Mouse (Mus musculus) left cerebral cortex, postnatal 4 days (tissue): ENCODE measurements around the gene Clgn. TPM values are rescaled to one million over a fixed set of nuclear protein-coding genes. Genes with fewer than 3 reads are reported as not detected.
A peak's percentile ranks its signal among the peaks of the same experiment; 100 is the strongest.

Experiments
- DNase-seq: peaks from one replicate; pipeline ENCODE4 v3.0.0-alpha.2; 2022
- intact Hi-C: fragments of 180-260 bp; cut with DNase I; formaldehyde crosslinking; loops from one replicate; pipeline ENCODE4 v1.15.1; 2025
- total RNA-seq, 2 experiments: library from RNA; stranded (reverse); gene quantifications; 2 replicates each; pipeline ENCODE4 v1.2.3; 2021

Clgn gene
- total RNA-seq: 10 to 100 TPM in 1 of 2 experiments, 1 to 10 TPM in 1; 9.6 to 10.0 TPM

DNA sequence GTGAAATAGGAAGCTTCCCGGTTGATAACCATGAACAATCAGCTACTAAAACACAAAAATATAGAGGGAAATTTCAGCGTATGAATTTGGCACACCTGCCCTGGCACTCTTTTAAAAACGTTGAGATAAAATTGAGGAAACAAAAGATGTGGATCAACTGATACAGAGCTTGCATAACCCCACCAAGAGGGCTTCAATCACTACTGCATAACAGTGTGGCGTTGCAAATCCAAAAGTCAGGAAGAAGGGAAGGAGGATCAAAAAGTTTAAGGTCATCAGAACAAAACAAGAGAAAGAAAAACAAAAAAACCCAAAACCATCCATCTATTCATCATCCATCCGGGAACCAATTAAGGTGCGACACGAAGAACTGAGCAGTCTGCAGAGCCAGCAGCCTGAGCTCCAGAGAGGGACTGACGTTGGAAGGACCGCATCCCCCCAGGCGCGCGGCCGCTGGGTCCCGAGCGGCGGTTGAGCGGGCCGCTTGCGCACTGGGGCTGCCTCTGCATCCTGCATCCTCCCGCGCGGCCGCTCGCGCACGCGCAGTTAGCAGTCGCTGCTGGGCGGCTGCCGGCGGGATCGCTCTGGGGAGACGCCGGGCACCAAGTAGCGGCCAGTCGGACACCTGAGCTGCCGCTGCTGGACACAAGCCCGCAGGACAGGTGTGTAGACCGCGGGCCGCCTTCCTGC, at the start of gene Clgn:
Gene Clgn, plus strand, starts transcription at position 552 of the 690 bp plus-strand sequence.
- DNase-seq: peak; percentile 73
- intact Hi-C loops: no loop called here

DNA sequence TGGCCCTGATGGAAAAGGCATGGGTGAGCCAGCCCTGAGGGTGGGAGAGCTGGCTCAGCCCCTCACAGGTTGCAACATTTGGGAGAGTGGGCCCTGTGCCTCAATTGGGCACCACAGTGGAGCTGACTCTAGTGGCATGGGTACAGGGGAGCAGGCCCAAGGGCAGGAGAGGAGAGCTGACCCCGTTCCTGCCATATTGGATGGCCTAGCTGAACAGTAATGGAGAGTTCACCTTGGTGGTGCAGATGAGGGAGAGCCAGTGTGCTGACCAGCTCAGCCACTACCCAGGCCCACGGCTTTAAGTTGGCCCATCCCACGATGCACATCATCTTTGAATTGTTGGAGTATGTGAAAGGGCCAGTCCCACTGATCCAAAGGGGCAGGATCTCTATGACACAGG, 47.6 kb upstream of the Clgn start:
- intact Hi-C loops: loop anchor here (2.0 kb wide), 1 partner anchor 241 kb away; no protein-coding TSS in a partner anchor
- DNase-seq: no peak

DNA sequence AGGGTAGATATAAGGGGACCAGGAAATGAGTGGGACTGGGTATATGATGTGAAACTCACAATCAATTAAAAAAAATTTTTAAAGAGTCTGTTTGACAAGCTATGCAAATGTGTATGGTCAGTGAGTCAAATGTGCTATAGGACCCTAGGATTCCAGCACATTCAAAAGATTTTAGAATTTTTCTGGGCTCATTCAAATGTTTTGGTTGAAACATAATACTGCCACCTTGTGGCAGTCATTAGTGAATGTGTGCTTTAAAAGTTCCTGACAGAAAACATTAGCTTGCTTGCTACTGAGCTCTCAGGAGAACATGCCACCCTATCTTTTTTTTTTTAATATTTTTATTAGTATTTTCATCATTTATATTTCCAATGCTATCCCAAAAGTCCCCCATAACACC, 47.0 kb upstream of the Clgn start:
- DNase-seq: no peak
- intact Hi-C loops: loop anchor here (2.0 kb wide), 1 partner anchor 242 kb away; no protein-coding TSS in a partner anchor

DNA sequence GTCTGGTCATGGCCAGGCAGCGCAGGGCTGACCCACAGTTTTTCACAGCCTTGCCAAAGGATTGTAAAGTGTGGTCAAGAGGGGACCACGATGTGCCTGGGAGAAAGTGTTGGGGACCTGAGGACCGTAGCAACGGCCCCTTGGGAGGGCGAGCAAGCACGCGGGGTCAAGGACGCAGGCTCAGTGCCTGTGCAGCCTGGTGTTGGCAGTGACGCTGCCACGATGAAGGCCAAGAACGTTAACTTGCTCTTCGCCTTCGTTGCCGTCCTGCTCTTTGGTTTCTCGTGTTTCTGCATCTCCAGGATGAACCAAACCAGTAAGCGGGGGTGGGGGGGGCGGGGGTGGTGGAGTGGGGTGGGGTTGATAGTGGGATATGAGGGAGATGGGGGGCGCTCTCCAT, 41.4 kb upstream of the Clgn start, which contains the start of gene Mgat4d:
Gene Mgat4d, plus strand, starts transcription at position 209 of the 400 bp plus-strand sequence.
- intact Hi-C loops: no loop called here
- DNase-seq: no peak

DNA sequence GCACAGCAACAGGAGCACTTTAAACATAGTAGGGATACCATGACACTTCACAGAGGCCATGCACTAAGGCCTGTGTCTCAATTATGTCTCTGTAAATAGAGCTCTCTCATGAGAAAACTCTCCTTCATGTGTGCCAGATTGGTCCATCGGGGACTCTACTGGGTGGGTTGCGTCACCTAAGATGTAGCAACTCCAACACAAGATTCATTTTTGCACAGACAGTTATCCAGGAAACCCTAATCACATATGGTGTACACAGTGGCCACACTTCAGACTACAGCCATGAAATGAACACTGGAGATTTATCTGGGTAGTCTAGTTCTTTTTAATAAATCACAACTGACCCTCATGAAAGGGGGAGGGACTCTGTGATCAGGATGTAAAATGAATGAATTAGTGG, 38.4 kb upstream of the Clgn start:
- DNase-seq: no peak

DNA sequence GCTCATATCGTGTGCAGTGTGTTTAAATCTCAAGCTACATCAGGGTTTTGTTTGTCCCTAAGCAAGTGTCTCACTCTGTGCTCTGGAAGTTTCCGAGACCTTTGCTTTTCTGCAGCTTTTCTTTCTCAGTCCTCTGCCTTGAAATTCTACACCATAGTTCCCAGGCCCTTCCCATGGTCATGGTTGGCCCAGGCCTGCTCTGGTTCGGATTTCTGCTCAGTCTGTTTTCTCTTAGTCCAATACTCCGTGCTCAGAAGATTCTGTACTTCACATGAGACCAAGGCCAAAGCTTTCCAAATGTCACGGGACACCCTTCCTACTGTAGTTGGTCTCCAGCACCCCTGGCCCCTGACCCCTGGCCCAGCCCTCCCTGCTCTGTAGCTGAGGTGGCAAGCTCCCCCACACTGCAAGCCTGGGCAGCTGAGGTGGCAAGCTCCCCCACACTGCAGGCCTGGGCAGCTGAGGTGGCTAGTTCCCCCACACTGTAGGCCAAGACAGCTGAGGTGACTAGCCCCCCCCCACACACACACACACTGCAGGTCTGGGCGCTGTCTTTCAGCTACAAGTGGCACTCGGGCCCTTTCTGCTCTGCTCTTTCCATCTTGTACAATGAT, 26.4 kb upstream of the Clgn start:
- intact Hi-C loops: no loop called here
- DNase-seq: no peak

More for the DNA sequence above, 38.4 kb upstream of the Clgn start:
- intact Hi-C loops: no loop called here

DNA sequence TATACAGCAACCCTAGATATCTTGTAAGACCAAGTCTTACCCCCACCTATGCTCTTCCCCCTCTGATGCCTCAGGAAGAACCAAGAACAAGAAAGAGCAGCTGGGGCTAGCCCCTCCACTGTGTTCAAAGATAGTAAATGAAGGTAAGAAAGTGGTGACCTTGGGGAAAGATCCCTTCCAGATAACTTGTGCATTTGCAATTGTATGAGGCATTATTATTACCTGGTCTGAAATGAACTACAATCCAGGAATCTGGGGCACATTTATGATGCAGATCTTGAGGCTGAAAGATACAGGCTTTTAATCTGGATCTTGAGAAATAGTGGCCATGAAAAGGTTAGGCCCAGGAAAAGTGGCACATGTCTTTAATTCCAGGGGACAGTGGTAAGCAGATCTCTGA, 12.4 kb upstream of the Clgn start:
- intact Hi-C loops: no loop called here

DNA sequence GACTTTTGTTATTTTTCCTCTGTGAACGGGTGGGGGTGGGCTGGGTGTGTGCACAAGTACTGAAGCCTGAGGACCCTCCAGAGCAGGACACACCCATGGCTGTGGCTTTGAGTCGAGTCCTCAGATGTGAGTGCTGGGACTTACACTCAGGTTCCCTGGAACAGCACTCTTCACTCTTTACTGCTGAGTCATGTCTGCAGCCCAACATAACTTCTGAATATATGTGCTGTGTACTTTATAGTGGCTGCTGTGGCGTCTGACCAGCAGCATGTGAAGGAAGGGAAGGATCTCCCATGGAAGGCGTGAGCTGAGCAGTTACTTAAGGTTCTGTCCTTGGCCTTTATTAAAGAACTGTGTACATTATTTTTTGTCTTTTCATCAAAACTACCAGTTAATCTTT, 9.5 kb upstream of the Clgn start:
- no peak for DNase-seq
- intact Hi-C loops: no loop called here

More for the DNA sequence above, 12.4 kb upstream of the Clgn start:
- DNase-seq: no peak

DNA sequence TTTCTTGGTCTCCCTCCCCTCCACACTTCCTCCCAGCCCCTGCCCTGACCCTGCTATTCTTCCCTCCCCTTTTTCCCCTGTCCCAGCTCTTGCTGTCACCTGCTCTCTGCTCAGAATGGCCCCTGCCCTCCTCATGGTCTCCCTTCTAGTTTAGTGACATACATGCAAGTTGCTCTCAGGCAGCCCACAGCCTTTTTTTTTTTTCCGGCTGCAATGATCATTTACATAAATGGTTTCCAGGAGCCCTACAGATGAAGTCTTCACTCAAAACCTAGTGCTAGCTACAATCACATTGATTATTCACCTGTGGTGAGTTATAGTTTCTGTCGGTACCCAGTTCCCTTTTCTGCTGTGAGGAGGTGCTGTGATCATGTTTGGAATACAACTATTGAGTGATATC, 8.7 kb upstream of the Clgn start:
- DNase-seq: no peak
- intact Hi-C loops: no loop called here

DNA sequence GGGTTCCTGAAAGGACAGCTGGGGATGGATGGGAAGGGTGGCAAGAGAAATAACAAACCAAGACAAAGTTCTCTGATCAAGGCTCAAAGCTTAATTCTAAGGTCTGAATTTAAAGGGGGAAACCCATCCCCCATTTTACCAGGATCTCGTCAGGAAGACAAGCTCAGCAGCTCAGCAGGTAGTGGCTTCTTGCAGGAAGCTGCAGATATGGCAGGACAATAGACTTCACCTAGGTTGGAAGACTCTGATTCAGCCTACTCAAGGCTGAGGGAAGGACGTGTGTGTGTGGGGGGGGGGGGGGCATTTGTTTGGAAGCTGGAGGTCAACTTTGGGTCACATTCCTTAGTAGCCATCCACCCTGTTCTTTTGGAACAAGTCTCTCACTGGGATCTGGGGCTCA, 6.8 kb upstream of the Clgn start:
- intact Hi-C loops: no loop called here
- DNase-seq: no peak

DNA sequence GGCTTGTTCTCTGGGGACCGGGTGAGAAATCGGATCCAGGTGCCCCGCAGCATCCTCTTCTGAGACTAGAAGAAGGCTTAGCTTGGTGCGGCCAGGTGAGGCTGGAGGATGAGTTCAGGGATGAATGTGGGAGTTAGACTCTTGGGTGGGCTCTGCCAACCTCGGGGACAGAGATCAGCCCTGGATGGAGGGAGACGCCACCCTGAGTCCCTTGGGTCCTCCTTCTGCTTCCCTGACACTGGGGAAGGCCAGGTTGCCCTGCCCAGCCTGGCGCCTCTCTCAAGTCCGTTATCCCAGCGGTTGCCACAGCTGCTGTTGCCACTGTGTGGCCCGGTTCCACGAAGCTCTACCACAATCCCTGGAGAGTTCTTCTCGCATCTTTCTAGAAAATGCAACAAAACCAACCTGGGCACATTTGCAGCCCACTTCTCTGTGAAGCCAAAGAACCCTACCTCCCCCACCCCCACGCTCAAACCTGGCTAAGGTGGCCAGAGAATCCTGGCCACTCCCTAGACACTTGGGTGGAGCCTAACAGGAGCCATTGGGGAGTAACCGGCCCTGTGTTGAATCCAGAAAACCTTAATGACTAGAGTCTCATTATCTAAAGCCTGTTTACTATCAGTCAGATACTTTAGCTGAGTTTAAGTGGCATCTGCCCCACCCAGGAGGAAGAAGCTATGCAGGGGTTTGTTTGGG, 487 bp downstream of the Clgn start:
- DNase-seq: no peak
- intact Hi-C loops: no loop called here

DNA sequence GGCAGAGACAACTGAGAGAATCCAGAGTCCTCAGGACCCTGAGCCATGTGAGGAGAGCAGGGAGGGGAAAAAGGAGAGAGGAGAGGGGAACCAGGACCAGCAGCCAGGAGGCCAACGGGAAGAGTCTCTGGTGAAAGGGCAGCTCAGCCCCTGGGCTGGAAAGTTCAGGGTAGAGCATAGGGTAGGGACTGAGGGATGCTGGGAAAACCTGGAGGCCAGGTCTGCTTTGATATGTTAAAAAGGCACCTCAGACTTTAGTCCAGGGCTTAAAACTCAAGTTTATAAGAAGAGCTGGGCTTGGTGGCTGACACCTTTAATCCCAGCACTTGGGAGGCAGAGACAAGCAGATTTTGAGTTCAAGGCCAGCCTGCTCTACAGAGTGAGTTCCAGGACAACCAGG, 2.9 kb downstream of the Clgn start:
- intact Hi-C loops: no loop called here
- no peak for DNase-seq

DNA sequence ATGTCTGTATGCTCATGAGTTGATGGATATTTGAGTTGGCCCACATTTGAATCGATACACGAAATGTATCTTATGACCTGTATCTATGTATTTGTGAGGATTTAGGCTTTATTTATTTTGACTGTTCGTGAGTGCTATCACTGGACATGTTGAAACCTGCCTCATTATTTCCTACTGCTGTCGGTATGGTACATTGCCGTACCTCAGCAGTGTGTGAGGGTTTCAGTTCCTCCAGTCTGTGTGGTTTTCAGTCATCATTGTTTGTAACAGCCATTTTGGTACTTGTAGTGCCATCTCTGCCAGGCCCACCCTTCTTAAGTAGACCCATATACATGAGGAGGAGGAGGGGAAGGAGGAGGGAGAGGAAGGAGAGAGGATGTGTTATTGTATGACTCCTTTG, 4.7 kb downstream of the Clgn start:
- DNase-seq: no peak
- intact Hi-C loops: no loop called here

DNA sequence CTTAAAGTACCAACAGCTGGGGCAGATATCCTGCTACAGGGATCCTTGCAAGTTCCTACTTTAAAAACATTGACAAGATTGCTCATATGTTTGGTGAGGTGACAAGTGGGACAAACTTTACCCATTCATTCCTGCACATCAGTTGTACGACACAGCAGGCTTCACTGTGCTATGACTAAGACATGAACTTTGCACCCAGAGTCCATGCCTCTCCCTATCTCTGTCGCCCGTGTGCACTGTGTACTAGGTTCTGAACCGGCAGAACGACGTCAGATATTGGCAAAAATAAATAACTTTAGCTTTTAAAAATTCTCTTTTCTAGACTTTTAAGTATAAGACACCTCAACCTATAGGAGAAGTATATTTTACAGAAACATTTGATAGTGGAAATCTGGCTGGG, 7.0 kb downstream of the Clgn start:
- no peak for DNase-seq
- intact Hi-C loops: no loop called here

DNA sequence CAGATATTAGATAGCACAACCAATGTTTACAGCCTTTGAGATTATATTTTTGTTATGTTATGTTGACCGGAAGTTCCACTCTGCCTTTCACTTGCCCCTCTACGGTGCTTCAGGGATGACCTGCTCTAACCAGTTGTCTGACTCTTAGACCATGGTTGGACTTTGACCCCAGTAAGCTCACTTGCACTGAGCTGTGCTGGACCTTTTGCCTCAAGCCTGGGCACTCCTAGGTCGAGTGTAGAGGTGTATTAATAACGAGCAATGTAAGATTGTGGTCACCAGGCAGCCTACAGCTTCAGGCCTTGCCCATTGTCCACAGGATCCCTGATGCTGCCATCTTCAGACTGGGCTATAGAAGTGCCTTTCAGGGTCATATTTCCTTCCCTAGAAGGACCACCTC, 8.1 kb downstream of the Clgn start:
- intact Hi-C loops: no loop called here
- DNase-seq: no peak

DNA sequence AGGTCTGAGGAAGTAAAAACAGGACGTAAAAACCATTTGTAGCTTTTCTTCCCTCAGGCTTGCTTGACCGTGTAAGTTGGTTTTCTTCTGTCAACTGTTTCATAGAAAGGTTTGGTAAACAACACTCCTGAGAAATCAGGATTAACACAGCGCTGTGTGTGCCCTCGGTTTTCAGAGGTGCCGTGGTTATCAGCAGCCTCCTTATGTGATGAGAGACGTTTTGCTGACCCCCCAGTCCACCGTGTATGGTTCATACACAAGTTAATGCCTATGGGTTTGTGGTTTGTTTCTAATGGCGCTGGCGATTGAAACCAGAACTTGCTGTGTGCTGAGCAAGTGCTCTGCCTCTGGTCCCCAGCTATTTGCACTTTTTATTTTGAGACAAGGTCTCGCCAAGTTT, 15.9 kb downstream of the Clgn start:
- no peak for DNase-seq
- intact Hi-C loops: no loop called here

DNA sequence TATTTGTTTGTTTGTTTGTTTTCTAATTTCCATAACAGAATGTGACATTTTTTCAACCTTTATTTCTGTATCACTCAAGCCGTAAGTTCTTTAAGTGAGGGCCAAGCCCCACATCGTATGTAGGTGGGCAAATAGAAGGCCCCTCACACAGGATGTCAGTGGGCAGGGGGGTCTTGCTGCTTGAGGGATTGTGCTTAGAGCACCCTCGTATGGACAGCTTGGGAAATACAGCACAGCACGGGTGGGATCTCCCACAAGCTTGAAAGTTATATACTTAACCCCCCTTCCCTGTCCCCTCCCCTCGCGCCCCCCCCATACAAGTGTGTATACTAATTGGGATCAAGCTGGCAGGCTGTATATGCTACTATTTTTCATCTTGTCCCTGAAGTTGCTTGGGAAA, 17.2 kb downstream of the Clgn start:
- DNase-seq: no peak
- intact Hi-C loops: no loop called here

DNA sequence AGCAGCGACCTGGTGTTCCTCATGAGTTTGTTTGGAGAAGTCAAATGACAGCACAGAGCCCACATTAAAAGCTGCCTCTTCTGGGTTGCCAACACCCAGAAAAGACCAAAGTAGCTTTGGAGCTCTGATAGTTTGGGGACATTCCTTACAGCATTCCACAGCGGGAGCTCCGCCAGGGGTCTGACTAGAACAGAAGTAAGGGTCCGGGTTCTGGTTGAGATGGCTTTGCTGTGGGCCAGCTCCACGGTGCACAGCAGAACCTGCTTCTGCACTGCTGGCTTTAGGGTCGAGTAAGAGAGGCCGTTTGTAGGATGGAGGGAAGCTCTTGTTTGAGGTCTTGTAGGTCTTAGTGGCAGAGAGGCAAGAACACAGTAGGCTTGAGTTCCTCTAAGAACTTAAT, 18.8 kb downstream of the Clgn start:
- intact Hi-C loops: no loop called here
- no peak for DNase-seq

DNA sequence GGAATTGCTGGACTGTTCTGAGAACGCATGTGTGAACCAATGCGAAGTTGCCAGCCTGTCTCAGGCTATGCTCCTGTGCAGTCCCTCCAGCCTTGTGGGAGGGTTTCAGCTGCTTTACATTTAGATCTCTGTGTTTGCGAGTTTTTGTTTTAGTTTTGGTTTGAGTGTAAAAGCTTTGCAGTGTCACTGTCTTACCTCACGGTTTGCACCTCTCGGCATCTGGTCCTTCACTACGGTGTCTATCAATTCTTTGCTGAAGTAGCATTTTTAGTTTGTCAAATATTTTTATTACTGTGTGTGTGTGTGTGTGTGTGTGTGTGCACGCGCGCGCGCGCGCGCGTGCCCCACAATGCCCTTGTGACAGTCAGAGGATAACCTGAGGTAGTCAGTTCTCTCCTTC, 27.2 kb downstream of the Clgn start:
- intact Hi-C loops: no loop called here
- no peak for DNase-seq

DNA sequence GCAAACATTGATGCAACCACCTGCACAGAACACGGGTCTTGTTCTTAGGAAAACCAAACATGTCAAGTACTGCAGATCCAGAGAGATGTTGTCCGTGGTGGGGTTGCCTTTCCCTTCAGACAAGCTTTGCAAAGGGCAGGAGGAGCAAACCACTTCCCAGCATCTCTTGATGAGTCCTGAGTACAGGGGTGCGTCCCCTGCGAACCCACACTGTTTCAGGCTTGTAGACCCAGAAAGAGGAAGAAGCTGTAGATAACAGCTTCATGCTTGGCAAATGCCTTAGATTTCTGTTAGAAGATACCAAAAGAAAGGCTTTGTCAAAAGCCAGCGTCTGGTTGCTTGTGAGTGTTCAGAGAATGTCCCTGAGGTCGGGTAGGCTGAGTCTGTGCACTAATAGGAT, 28.3 kb downstream of the Clgn start:
- intact Hi-C loops: no loop called here

DNA sequence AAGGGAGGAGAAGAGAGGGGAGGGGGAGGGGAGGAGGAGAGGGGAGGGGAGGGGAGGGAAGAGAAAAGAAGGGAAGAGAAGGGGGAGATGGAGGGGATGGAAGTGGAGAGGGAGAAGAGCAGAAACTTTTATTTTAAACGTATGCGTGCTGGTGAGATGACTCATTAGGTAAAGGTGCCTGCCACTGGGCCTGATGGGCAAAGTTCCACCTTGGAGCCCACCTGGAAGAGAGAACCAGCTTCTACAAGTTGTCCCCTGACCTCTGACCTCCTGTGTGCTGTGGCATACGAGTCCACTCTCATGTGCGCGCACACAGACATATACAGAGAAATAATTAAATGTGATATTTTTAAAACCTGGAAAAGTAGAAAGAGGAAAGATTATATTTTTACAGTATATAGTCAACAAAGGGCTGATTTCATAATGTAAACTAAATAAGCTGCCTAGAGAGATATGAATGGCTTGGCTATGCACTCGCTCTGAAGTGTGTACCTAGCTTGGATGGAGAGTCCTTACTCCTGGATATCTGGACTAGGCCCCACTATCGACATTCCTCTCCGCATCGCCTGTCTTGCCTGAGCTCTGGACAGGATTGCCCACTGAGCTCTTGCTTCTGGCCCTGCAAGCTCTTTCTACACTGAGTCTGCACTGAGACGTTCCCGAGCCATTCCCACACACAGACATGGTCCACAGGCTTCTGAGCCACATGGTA, 29.3 kb downstream of the Clgn start:
- no peak for DNase-seq
- intact Hi-C loops: no loop called here

More for the DNA sequence above, 28.3 kb downstream of the Clgn start:
- DNase-seq: no peak
